Mouse (Mus musculus): Measurements from ENCODE around the gene Palb2.

Gene Palb2

DNA sequence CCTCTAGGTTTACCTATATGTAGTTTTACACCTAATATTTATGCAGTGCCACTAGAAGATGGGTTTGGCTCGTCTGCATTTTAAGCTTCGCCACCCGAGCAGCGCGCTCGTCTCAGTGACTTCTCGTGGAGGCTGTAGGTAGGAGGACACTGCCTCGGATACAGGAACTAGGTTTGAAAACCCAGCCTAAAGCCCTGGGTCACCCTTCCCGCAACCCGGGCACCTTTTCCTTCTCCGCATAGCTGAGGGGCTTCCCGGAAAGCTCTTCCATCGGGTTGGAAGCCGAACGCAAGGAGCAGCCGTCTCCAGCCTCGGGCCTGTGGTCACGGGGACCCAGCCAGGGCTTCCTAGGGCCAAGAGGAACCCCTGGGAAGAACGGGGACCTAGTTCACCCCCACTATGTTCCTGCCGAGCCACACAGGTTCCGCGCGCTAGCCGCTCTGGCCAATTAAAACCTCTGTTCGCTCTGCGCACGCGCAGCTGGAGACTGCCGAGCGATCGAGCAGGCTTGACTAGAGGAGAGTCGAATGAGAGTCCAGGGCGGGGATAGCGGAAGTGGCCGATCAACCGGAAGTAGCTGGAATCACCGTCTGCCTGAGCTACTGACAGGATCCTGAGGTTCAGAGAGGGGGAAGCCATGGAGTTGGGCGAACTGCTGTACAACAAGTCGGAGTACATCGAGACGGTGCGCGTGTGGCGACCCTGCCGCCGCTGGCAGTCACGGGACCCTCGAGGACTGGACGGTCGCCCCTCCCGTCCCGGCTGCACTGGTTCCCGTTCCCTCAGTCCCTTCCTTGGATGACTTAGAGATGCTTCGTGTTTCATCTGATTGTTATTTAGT, at the start of gene Palb2, which contains the start of gene Dctn5:
Gene Palb2 (minus strand): TSS at position 489 of the 841 bp plus-strand sequence.
Gene Dctn5 (plus strand): TSS at position 545 of the 841 bp plus-strand sequence.
- DNase-seq (ENCODE audit: low spot score in 2 of 2), result peak; percentile 98 to 100

DNA sequence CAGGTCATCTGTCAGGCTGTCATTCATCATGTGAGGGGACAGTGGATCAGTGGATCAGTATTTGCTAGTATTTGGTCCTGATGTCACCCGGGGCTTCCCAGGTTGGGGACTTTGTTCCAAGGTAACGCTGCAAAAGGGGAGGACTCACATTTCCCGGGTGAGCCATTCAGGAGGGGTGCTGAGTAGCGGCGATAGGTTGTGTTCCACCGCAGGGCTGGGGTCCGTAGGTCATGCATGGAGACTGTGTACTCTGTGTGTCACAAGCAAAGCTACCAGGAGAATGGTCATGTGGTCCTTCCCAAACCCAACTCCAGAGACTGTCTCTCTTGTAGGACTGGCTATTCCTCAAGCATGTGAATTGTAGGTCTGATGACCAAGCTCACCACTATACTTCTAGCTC, 47.9 kb upstream of the Palb2 start:
- no peak for DNase-seq (ENCODE audit: low spot score in 2 of 2)

- no peak for DNase-seq (ENCODE audit: low spot score in 2 of 2)
Observed at GRCm38 (mm10) chr7:122171613-122172012, 38.8 kb upstream of the Palb2 start.

GRCm38 (mm10) chr7:122170705-122171104, 37.9 kb upstream of the Palb2 start:
- DNase-seq (ENCODE audit: low spot score in 2 of 2), result no peak

DNA sequence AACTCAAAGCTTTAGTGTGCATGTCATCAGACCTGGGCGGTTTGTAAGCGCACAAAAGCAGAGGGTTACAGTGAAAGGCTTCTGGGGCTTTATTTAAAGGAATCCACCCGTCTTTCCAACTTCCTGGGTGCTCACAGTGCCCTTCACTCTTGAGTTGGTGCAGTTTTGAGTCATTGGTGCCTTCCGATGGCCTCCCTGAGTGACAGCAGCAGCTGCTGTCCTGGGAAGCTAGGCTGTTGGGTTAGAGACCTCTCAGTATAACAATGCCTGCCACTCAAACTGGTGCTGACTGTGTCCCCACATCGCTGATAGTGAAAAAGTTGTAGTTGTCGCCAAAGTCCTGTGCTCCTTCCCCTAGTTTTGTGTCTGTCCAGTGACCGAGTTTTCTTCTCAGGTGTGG, 34.4 kb upstream of the Palb2 start:
- no peak for DNase-seq (ENCODE audit: low spot score in 2 of 2)

DNA sequence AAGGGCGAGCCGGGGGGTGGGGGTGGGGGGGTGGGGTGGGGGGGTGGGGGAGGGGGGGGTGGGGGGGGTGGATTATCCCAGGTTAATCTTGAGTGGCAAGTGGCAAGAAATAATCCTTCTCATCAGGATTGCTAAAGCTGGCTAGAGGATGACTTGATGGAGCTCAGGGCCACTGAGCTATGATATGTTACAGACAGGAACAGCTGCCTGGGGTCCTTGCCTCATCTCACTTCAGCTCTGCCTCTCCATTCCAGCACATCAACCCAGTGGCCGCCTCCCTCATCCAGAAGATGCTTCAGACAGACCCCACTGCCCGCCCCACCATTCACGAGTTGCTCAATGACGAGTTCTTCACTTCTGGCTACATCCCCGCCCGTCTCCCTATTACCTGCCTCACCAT, 31.0 kb upstream of the Palb2 start:
- DNase-seq (ENCODE audit: low spot score in 2 of 2), result no peak

GRCm38 (mm10) chr7:122160037-122160436, 27.3 kb upstream of the Palb2 start:
- DNase-seq (ENCODE audit: low spot score in 2 of 2), result no peak

- peak; percentile 83 to 90 for DNase-seq (ENCODE audit: low spot score in 2 of 2)
Observed at GRCm38 (mm10) chr7:122158915-122159902, 26.4 kb upstream of the Palb2 start, which contains the start of gene Plk1. Gene Plk1 (plus strand): TSS chr7:122159439.

GRCm38 (mm10) chr7:122158488-122158887, 25.7 kb upstream of the Palb2 start:
- no peak for DNase-seq (ENCODE audit: low spot score in 2 of 2)

GRCm38 (mm10) chr7:122152473-122152872, 19.7 kb upstream of the Palb2 start:
- DNase-seq (ENCODE audit: low spot score in 2 of 2), result no peak

- no peak for DNase-seq (ENCODE audit: low spot score in 2 of 2)
Observed at GRCm38 (mm10) chr7:122140991-122141390, 8.2 kb upstream of the Palb2 start.

- DNase-seq (ENCODE audit: low spot score in 2 of 2), result no peak
Observed at GRCm38 (mm10) chr7:122138190-122138589, 5.4 kb upstream of the Palb2 start.

DNA sequence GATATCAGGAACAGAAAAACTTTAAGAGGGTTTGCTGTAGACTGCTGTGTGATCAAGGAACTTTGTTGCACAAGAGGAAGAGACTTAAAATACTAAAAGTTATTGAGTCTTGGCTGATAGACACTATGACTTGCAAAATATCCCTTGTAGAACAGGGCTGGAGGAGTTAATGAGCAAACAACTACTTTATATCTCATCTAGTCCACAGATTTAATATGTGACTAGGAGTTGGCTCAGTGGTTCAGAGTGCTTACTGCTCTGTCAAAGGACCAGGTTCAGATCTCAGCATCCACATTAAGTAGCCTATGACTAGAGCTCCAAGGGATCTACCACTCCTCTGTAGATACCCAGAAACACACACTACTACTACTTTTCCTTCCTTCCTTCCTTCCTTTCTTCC, 4.3 kb upstream of the Palb2 start:
- no peak for DNase-seq (ENCODE audit: low spot score in 2 of 2)

GRCm38 (mm10) chr7:122135070-122135469, 2.3 kb upstream of the Palb2 start:
- DNase-seq (ENCODE audit: low spot score in 2 of 2), result peak in 1 of 2 experiments; percentile 56

DNA sequence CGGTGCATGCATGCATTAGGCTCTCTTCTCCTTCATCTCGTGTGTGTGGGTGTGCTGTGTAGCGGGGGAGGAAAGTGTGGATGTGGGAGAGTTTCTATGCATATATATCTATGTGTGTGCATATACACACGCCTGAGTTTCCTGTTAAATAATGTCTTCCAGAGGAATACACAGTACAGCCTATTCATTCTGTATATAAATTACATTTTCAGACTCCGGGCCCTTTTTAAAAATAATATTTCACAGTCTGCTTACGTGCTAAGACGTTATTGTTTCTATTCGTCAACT, 497 bp upstream of the Palb2 start:
- no peak for DNase-seq (ENCODE audit: low spot score in 2 of 2)

DNA sequence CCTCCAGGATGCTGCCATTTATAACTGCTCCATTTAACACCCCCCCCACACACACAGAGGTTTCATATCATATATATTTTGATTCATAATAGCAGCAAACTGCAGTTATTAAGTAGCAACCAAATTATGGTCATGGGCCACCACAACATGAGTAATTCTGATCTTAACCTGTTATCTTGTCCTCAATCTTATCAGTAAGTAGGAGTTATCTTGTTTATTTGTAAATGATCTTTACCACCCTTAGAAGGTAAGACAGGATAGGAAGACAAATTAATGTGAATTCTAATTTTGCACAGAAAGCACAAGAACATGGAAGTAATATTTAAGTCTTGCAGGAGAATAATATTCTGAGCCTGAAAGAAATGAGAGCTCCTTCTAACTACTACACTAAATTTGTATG, 951 bp downstream of the Palb2 start:
- DNase-seq (ENCODE audit: low spot score in 2 of 2), result no peak

GRCm38 (mm10) chr7:122126946-122127345, 5.8 kb downstream of the Palb2 start:
- DNase-seq (ENCODE audit: low spot score in 2 of 2), result no peak

DNA sequence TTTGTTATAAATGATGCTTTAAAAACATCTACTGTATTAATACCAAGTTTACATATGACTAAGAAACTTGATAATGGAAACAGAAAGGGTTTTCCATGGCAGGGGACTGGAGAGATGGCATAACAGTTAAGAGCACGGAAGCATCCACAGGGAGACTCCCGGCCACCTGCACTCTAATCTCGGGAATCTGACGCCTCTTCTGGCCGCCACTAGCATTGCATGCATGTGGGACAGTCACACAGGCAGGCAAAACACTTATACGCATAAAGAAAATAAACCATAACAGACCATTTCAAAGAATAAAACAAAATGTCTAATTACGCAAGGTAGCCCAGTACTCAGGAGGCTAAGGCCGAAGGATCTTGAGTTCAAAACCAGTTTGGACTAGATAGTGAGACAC, 7.1 kb downstream of the Palb2 start:
- DNase-seq (ENCODE audit: low spot score in 2 of 2), result no peak

GRCm38 (mm10) chr7:122123518-122123917, 9.3 kb downstream of the Palb2 start:
- no peak for DNase-seq (ENCODE audit: low spot score in 2 of 2)

- DNase-seq (ENCODE audit: low spot score in 2 of 2), result no peak
Observed at GRCm38 (mm10) chr7:122108206-122108605, 24.6 kb downstream of the Palb2 start.

GRCm38 (mm10) chr7:122101747-122102244, 31.0 kb downstream of the Palb2 start, which contains the start of gene Ndufab1:
Gene Ndufab1 (minus strand): TSS chr7:122101886.
- DNase-seq (ENCODE audit: low spot score in 2 of 2), result peak; percentile 80 to 91

Data from spleen, postnatal 10 days (tissue).